Mouse (Mus musculus) liver, postnatal 0 days (tissue): ENCODE data around the gene Ccnd2.

Source experiments
- CTCF ChIP-seq: sonication (generic); IDR thresholded peaks from 2 replicates; pipeline ENCODE4 v1.5.1; 2016; ENCODE audit warnings: antibody characterized with exemption, low read depth
- EP300 ChIP-seq: IDR thresholded peaks from 2 replicates; pipeline ENCODE4 v1.6.1; 2016; ENCODE audit warnings: antibody characterized with exemption, low read depth, mild to moderate bottlenecking

DNA sequence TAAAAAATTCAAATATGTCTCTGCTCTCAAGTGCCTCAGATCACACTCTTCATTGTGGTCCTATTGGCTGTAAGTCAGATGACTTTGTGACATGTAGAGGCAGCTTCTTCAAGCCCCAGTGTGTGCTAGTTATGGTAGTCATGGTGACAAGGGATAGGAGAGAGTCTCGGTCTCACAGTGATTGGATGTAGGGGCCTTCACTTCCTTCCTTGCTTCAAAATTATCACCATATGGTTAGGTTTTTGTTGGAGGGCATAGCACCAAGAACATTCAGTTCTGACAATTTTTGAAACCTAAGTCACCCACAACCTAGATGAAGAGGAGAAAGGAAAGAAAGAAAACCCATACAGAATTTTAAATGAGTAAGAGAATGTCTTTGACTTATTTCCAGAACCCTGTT, 5.3 kb upstream of the Ccnd2 start:
- TF ChIP-seq CTCF (no peak), EP300 (no peak)
